Mouse (Mus musculus): ENCODE measurements at regions not wholly inside any gene's neighbourhood (a gene's known extent, or its start where the extent isn't known, plus 50 kb on each side); places are given as distances from the start of the nearest gene placed in this dataset.
A peak's percentile ranks its signal among the peaks of the same experiment; 100 is the strongest.

DNA sequence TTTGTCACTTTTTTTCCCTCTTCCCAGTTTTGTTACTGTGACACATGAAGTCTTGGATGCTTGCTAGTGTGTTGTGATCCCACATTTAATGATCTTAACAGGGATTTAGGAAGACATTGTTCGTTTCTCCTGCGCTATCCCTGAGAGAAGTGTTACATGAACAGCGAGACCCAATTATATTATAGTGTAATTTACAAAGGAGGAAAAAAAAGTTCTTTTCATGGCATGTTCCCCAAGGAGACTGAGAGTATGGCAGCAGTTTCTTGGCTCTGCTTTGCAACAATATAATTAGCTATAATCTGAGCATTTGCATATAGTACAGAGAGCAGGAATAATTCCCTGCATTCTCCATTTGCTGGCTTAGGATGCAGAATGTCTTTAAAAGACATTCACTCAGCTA lies 168.6 kb downstream of the Insc start:
- DNase-seq: no peak

- DNase-seq: peak; percentile 77
Observed at GRCm38 (mm10) chr7:114922155-114922554, 178.7 kb downstream of the Insc start.

- no peak for DNase-seq
Observed at GRCm38 (mm10) chr7:114933861-114934260, 190.4 kb downstream of the Insc start.

DNA sequence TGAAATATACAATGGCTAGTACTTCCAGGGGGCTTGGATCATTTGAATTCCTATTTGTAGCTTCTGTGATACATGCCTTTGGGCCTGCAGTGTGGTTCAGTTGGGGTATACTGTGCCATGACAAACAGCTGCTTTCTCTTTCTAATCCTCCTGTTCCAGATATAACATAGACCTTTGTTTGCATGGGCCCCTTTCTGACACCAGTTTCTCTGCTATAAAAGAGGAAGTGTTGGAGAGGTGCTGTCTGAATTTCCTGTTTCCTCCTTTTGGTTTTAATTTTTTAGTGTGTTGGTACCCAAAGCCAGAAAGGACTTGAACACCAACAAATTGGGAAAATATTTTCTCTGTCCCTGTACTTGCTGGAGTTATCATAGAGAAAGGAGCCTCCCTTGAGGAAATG lies 207.3 kb downstream of the Insc start:
- no peak for DNase-seq

GRCm38 (mm10) chr7:114963206-114963605 lies 219.7 kb downstream of the Insc start:
- no peak for DNase-seq

GRCm38 (mm10) chr7:114965923-114966322 lies 222.4 kb downstream of the Insc start:
- no peak for DNase-seq

DNA sequence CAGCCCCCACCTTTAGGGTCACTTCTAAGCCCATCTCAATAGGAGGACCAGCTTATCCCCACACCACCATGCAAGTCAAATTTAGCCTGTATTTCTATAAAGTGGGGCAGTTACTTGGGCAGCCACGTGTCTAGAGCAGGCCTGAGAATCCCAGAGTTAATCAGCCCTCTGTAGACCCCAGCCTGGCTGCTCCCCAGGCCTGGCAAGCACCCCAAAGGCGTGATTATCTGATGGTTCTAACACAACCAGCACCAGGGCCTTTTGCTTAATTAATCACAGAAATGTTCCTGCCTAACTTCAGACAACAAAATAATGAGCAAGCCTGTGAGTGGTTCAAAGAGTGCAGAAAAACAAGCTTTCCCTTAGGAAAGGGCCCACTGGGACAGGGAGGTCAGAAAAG lies 243.0 kb downstream of the Insc start:
- DNase-seq: no peak

DNA sequence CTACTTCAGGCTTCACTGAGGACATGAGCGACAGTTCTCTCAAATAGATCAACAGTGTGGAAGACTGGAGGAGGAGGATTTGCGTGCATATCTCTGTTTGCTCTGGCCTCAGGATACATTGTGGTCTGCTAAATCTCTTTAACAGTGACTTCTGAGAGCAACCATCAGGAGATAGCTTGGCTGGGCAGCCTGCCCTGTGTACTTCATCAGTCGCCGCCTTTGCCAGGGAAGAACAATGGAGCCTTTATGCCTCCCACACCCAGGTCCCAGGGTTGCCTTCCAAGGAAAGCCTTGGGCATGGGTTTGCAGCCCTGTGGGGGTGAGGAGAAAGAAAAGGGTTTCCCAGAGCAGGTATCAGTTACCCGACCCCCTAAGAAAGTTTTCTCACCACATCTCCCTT lies 247.8 kb downstream of the Insc start:
- no peak for DNase-seq

DNA sequence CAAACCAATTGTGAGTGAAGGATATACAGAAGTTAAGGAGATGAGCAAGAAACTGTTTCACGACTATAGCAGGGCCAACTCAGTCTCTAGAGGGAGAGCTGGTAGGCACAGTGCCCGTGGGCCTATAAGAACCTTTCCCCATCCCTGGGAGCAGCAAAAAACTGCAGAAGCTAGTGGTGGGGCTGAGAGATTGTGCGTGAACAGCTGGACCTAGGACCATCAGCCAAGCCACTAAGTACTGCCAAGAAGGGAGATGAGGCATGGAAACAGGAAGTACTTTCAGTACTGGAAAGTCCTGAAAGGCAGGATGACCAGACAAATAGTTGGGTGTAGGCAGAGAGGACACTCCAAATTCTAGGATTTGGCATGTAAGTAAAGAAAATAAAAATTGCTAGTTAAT lies 248.9 kb downstream of the Insc start:
- no peak for DNase-seq

GRCm38 (mm10) chr7:115000796-115001524 lies 257.5 kb downstream of the Insc start:
- no peak for DNase-seq

DNA sequence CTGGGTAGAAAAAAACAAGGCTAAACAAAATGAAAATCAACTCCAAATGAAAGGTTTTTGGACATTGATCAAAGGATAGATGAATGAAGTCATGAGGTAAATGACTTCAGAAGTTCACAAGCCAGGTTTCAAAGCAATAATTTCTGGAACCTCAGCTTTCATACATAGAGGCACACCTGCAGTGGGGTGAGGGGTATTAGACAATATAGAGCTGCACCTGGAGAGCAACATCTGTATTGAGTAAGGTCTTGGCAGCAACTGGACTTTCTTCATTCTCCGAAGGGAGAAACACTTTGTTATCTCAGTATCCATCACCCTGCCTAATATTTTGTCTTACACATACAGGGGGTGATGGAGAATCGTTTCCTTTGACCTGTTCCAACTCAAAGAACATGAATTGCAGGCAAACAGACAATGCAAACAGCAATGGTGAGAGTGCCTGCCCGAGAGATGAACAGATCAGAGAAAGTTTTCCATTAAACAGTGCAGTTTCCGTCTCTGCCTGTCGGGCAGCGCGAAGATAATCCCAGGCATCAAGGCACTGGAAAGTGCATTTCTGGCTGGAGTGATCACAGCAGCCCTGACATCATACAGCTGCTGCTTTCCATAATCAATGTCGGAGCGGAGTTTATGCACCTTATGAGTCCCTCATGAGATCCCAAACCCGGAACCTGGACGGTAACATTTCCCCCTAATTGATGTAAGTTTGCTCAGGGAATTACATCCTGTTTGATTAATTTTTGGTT lies 270.9 kb downstream of the Insc start:
- no peak for DNase-seq

DNA sequence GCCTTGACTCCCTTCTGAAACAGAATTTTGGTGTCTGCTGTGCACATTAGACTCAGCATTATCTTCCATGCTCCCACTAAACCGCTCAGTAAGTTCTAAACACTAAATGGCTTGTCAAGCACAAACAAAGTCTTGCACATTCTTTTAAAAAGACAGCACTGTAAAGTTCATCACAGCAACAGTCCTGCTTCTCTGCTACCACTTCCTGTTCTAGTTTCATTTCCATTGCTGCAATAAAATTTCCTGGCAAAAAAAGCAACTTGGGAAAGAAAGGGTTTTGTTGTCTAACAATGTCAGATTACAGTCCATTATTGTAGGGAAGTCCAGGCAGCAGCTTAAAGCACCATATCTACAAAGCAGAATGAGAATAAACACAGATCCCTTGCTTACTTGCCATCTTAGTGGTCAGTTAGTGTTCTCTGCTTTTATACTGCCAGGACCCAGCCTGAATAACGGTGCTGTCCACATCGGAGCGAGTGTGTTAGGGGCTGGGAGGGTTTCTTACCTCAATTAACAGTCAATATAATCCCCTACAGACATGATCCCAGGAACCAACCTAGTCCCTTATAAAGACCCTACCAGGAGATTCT lies 276.0 kb downstream of the Insc start:
- no peak for DNase-seq

- DNase-seq: no peak
Observed at GRCm38 (mm10) chr7:115020023-115020422, 276.5 kb downstream of the Insc start.

DNA sequence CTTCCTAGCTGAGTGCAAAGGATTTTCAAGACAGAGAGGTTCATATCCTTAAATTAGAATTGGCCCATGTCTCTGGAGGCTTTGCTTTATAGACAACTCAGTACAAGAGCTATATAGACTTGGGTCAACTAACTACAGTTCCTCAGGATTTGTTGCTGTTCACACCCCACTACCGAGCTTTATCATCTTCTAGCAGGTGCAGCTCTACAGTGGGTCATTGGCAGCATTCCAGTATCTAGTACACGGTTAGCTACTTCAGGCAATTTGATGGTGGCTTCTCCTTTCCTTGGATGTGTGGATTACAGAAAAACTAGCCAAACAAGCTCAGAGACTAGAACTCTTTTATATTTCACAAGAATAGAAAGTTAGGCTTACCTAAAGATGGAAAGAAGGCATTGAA lies 282.3 kb downstream of the Insc start:
- DNase-seq: no peak

DNA sequence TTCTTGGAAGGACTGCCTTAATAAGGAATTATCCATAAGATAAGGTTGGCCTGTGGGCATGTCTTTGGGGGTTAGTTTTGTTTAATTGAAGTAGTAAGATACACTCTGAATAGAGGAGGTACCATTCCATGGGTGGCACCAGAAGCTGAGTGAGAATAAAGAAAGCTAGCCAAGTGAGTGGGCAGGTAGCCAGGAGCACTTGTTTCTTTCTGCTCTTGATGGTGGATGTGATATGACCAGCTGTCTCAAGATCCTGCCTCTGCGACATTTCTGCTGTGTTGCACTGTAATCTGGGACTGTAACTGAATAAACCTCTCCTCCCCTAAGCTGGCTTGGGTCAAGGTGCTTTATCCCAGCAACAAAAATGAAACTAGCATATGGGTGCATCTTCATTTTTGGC lies 284.2 kb downstream of the Insc start:
- DNase-seq: no peak

DNA sequence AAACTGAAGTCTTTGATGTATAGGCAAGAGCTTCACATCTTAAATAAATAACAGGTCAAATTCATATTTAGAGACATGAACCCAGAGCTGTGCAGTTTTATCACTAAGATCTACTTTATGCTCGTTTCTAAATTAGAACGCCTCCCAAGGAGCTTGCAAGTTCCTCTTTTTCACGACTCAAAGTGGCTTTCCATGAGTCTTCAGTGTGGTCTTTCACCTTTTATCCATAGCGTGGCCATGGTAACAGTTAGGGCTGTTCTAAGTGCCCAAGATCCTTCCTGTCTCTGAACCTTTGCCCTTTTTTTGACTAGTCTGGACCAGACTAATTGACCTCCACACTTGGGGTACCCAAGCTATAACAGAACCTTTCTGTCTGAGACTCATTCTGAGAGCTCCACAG lies 290.5 kb downstream of the Insc start:
- DNase-seq: no peak

DNA sequence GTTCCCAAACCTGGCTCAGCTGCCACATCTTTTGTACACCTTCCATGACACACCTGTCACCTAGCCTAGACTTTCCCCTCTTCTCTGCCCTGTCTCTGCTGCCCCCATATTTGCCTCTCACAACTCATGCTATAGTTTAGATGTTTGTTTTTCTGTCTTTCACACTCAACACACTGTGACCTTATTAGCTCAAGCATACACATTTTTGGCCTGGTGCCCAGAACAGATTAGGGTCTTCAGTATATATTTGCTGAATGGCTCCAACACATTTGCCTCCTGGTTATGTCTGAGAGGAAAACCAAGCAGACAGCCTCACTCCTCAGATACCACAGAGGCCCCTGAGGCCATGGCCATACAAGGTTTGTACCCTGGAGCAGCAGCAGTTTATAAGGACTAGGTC lies 312.0 kb downstream of the Insc start:
- DNase-seq: no peak

- DNase-seq: no peak
Observed at GRCm38 (mm10) chr7:115056992-115057645, 313.6 kb downstream of the Insc start.

GRCm38 (mm10) chr7:115057736-115058135 lies 314.2 kb downstream of the Insc start:
- DNase-seq: no peak

DNA sequence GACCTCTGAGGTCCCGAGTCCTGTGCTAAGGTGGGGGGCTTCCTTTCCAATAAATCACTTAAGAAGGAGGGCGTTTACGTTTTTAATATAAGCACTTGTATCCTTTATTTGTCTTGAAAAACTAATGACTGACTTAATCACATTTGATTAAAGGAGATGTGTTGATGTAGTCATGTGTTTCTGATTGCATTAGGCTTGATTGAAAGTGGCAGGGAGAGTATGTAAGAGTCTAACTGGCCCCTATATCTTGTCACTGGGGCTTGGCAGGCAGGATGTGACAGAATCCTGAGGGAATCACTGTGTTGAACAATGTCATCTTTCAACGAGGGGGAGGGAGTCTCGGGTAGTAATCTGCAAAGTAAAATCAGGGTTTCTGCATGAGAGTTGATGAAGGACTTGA lies 316.7 kb downstream of the Insc start:
- no peak for DNase-seq

DNA sequence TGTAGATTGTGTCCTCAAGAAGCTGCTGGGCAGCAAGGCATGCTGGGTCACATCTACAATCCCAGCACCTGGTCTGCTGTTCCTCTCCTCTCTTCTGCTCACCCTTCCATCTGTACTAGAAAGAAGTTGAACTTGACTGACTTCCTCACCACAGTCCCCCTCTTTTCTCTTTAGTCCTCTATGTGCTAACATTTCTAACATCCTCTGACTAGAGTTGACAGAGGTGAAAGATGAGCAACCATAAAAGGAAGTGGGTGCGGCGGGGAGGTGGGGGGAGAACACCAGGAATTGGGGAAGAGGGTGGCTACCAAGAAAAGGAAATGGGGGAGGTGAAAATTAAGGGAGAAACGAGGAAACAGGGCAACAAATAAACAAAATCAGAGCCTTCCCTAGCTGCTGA lies 319.3 kb downstream of the Insc start:
- peak; percentile 12 for DNase-seq

- DNase-seq: no peak
Observed at GRCm38 (mm10) chr7:115067641-115068040, 324.1 kb downstream of the Insc start.

DNA sequence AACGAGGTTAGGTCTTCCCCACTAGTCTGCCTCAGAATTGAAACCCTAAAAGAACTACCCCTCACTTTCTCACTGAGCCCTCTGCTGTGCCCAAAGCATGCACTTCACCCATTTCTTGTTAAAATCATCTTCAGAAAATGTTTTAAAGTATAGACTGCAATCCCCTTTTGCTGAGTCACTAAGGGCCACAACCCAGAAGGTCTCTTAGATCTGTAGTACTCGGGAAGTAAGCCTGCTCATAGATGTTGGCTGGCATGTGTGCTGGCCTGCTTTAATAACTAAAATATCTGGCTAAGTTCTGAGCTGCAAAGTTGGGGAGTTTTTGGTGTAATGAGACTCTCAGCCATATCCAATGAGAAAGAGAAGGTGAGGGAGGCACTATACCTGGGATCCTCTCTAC lies 329.9 kb downstream of the Insc start:
- no peak for DNase-seq

- DNase-seq: no peak
Observed at GRCm38 (mm10) chr7:115076781-115077180, 333.3 kb downstream of the Insc start.

All from thymus, postnatal 14 days (tissue).